Mouse (Mus musculus) megakaryocyte, embryonic 14.5 days (primary cell): ENCODE measurements around the gene Hsp90ab1.

ENCODE experiments used
- FLI1 ChIP-seq: IDR thresholded peaks from 2 replicates; pipeline ENCODE4 v1.6.1; 2012; ENCODE audit warnings: low read length, inconsistent platforms, mixed read lengths
- GATA1 ChIP-seq: IDR thresholded peaks from 3 replicates; pipeline ENCODE4 v1.6.1; 2012; ENCODE audit warnings: mixed read lengths, low read length, inconsistent platforms, borderline replicate concordance

GRCm38 (mm10) chr17:45556514-45557245, 16.4 kb downstream of the Hsp90ab1 start:
- TF ChIP-seq GATA1: no peak
- no peak for TF ChIP-seq FLI1
